Mouse (Mus musculus) G1E (cell line): Measurements from ENCODE around the gene Ddx59. TPM values are rescaled to one million over a fixed set of nuclear protein-coding genes. Genes with fewer than 3 reads are reported as not detected.
A peak's percentile ranks its signal among the peaks of the same experiment; 100 is the strongest.

Experiments used
- ATAC-seq: 2 replicates; pipeline ENCODE4 v1.8.0; 2016; ENCODE audit warnings: mild to moderate bottlenecking; ENCODE audit not compliant: insufficient number of reproducible peaks, poor library complexity, low FRiP score, severe bottlenecking; ENCODE audit errors: extremely low read depth
- DNase-seq: peaks from one replicate; pipeline ENCODE4 v3.0.0; 2012; ENCODE audit warnings: low spot score
- H3K27me3 ChIP-seq: 2 replicates; pipeline ENCODE4 v1.6.1; 2012; ENCODE audit warnings: mild to moderate bottlenecking, low read length, inconsistent platforms; ENCODE audit not compliant: insufficient read depth
- H3K36me3 ChIP-seq: replicated peaks from 2 replicates; pipeline ENCODE3; 2012; ENCODE audit warnings: mild to moderate bottlenecking, inconsistent platforms
- H3K4me1 ChIP-seq: 2 replicates; pipeline ENCODE4 v1.6.1; 2012; ENCODE audit warnings: low read depth, low read length, inconsistent platforms, mixed read lengths; ENCODE audit not compliant: insufficient read depth
- H3K4me3 ChIP-seq: 2 replicates; pipeline ENCODE4 v1.5.1; 2012; ENCODE audit warnings: low read depth, mild to moderate bottlenecking, inconsistent platforms, low read length, moderate library complexity, mixed read lengths
- H3K9me3 ChIP-seq: replicated peaks from 2 replicates; pipeline ENCODE4 v1.6.1; 2012; ENCODE audit warnings: inconsistent platforms
- CTCF ChIP-seq: IDR thresholded peaks from 2 replicates; pipeline ENCODE4 v1.5.1; 2012; ENCODE audit warnings: low read depth, low read length, inconsistent platforms, mixed read lengths
- GATA1 ChIP-seq: IDR thresholded peaks from 2 replicates; pipeline ENCODE4 v1.6.1; 2012; ENCODE audit warnings: borderline replicate concordance, low read length, inconsistent platforms, mixed read lengths
- GATA2 ChIP-seq: IDR thresholded peaks from 2 replicates; pipeline ENCODE4 v1.6.1; 2012; ENCODE audit warnings: low read depth, low read length, inconsistent platforms, borderline replicate concordance
- POLR2AphosphoS5 ChIP-seq: IDR thresholded peaks from 2 replicates; pipeline ENCODE4 v1.6.1; 2012; ENCODE audit warnings: low read depth, low read length, inconsistent platforms; ENCODE audit not compliant: insufficient replicate concordance
- TAL1 ChIP-seq: conservative IDR thresholded peaks from 2 replicates; pipeline ENCODE4 v1.6.1; 2012; ENCODE audit warnings: low read depth, low read length, inconsistent platforms, mixed read lengths
- polyA plus RNA-seq: library from polyadenylated mRNA; stranded (reverse); fragments of >175 nt; gene quantifications from 2 replicates; pipeline ENCODE4 v1.2.3, GENCODE M21; 2012
- total RNA-seq, 2 experiments: library from RNA; stranded (forward) in 1 of 2; stranded (reverse) in 1 of 2; fragments of 200-1000 nt in 1 of 2; fragments of >200 nt in 1 of 2; fragmentation: Nextera tagmentation in 1 of 2; gene quantifications; 2 replicates each; pipeline ENCODE4 v1.2.3; 2014 to 2017

Ddx59 gene
- total and polyA plus RNA-seq, 3 experiments, result 2.7 to 26.8 (median 24.3) TPM

DNA sequence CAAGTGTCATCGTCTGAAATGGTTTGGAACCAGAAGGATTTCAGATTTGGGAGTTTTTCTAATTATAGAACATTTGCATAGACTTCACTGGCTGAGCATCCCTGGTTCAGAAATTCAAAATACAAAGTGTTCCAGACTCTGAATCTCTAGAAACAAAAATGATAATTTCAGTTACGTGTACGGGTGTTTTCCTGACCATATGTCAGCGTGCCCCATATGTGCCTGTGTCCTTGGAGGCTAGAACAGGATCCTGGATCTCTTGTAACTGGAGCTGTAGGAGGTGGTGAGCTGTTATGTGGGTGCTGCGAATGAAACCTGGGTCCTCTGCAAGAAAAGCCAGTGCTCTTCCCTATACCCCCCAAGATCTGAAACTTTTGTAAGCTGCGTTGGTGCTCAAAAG is 3.3 kb downstream of the Ddx59 start:
- TF ChIP-seq CTCF, result no peak
- no peak for TF ChIP-seq POLR2AphosphoS5
- no peak for TF ChIP-seq GATA1
- no peak for TF ChIP-seq TAL1
- no peak for TF ChIP-seq GATA2
- Histone ChIP-seq H3K9me3 (no peaks in the 10 kb centered on the region), H3K36me3 (peaks cover 32% of the 10 kb centered on the region), H3K27me3 (no peaks in the 10 kb centered on the region), H3K4me1 (peaks cover 9% of the 10 kb centered on the region), H3K4me3 (no peak overlapping the region)
- ATAC-seq, result no peak
- no peak for DNase-seq

DNA sequence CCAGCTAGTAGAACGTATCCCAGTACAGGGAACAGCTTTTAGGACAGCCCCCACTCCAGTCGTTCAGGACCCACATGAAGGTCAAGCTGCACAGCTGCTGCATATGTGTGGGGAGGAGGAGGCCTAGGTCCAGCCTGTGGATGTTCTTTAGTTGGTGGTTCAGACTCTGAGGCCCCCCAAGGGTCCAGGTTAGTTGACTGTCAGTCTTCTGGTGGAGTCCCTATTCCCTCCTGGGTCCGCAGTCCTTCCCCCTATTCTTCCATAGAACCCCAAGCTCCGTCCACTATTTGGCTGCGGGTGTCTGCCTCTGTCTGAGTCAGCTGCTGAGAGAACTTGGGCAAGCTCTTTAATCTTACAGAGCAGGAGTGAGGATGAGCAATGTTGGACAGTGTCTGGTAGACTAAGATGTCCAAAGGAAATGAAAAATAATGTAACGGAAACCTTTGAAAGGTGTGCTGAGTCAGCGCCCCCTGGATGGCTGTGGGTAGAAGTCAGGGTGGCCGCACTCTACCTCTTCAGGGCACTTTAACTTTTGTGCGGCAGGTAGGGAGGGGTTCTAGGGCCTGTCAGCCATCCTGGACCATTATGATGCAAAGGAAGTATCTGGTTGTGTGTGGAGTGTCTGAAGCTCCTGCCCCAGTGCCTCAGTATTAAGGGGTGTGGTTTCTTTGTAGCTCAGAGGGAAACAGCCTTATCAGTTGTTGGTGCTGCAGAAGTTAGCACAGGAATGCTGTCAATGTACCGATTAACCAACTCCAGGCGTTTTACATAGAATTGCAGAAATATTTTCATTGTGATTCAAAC is 12.3 kb downstream of the Ddx59 start:
- H3K27me3 ChIP-seq, result no peaks in the 10 kb centered on the region
- no peaks in the 10 kb centered on the region for H3K9me3 ChIP-seq
- H3K4me3 ChIP-seq, result peak overlapping the region; percentile 50; the same call in 1 of the 2 replicates
- DNase-seq (peak; percentile 40), ATAC-seq (peak; percentile 57)
- H3K4me1 ChIP-seq, result peaks cover 40% of the 10 kb centered on the region
- TF ChIP-seq POLR2AphosphoS5 (no peak), TAL1 (no peak), GATA2 (no peak), GATA1 (no peak), CTCF (no peak)
- peaks cover 30% of the 10 kb centered on the region for H3K36me3 ChIP-seq

DNA sequence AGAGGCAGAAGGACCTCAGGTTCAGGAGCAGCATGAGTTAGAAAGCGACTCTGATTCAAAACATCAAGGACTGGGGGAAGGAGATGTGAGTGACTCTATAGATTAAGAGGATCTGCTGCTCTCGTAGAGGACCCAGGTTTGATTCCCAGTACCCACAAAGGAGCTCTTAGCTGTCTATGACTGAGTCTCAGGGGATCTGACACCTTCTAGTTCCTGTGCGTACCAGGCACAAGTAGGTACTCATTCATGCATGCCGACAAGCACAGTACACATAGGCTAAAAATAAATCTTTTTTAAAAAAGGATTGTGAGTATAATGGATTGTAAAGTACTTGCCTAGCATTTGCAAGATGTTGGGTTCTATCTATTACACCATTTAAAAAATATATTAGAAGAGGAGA is 13.9 kb downstream of the Ddx59 start:
- TF ChIP-seq GATA1, result no peak
- TF ChIP-seq POLR2AphosphoS5, result no peak
- TF ChIP-seq TAL1, result no peak
- no peak for TF ChIP-seq CTCF
- no peak for TF ChIP-seq GATA2
- H3K4me3 ChIP-seq, result no peak overlapping the region
- H3K36me3 ChIP-seq, result peaks cover 32% of the 10 kb centered on the region
- ATAC-seq (no peak), DNase-seq (no peak)
- H3K9me3 ChIP-seq, result no peaks in the 10 kb centered on the region
- H3K4me1 ChIP-seq, result peaks cover 40% of the 10 kb centered on the region
- H3K27me3 ChIP-seq, result no peaks in the 10 kb centered on the region

DNA sequence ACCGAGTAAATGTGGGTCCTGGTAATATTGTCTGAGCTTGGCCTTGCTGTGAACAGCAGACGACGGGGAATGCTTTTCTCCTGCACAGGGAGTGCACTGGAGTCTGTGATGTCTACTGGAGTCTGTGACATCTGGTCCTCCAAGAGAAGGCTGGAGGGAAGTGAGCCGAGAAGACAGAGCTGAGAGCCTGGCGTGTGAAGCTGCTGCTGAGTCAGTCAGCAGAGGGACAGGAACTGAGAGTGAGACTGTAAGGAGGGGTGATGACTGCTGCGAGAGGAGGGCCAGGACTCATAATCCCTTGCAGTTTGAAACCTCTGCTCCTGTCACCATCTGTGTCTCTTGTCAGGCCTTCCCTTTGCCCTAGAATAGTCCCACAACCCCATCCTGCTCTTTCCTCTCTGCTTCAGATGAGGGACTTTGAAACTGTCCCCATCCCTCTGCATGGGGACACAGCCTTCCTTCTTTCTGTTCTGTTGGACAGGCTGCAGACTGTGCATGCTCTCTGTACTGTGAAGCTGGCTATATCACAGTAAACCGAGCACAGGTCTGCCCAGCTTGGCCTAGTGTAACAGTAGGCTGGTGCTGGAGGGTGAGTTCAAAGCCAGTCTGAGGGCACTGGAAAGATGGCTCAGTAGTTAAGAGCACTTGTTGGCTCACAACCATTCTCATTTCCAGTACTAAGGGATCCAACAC is 15.2 kb downstream of the Ddx59 start:
- DNase-seq, result peak; percentile 28
- peaks cover 31% of the 10 kb centered on the region for H3K36me3 ChIP-seq
- ATAC-seq, result peak; percentile 58

DNA sequence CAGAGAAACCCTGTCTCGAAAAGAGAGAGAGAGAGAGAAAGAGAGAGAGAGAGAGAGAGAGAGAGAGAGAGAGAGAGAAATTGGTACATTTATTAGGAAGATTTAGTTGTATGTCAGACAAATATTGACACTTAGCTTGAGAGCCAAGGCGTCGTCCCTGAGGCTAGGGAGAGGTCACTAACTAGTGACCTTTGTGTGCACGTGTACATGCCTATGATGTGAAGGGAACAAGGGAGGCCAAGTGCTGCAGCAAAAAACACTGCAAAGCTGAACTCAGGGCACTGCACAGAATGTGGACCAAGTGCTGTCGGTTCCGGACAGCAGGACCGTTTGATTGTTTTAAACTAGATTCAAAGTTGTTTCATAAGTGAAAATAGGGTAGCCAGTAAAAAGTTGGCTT is 25.7 kb downstream of the Ddx59 start:
- Histone ChIP-seq H3K27me3 (peaks cover 3% of the 10 kb centered on the region; the same call in 1 of the 2 replicates), H3K9me3 (no peaks in the 10 kb centered on the region), H3K36me3 (peaks cover 9% of the 10 kb centered on the region), H3K4me1 (peaks cover 12% of the 10 kb centered on the region), H3K4me3 (no peak overlapping the region)
- TF ChIP-seq CTCF (no peak), TAL1 (no peak), GATA1 (no peak), POLR2AphosphoS5 (no peak), GATA2 (no peak)
- DNase-seq (no peak), ATAC-seq (no peak)

More for the DNA sequence above, 15.2 kb downstream of the Ddx59 start:
- peaks cover 40% of the 10 kb centered on the region for H3K4me1 ChIP-seq
- TF ChIP-seq CTCF (no peak), GATA2 (no peak), POLR2AphosphoS5 (no peak), GATA1 (no peak), TAL1 (no peak)
- H3K4me3 ChIP-seq, result no peak overlapping the region
- H3K27me3 ChIP-seq, result no peaks in the 10 kb centered on the region
- no peaks in the 10 kb centered on the region for H3K9me3 ChIP-seq

DNA sequence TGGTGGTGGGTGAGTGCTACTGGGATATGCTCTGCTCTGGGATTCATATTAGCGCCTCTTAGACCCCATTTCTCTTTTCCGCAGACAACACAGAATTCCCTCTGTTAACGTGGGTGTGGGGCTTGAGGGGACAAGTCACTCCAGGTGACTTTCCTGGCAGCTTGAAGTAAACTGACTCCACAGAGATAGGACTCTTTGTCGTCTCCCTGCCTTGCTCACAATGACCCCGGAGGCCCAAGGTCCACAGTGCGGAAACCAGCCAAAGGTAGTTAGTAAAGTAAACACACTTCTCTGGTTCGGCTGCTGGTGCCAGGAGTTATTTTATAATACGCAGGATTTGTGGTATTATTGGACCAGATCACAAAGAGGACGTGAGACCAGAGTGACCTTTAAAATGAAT is 27.7 kb downstream of the Ddx59 start:
- TF ChIP-seq CTCF (no peak), GATA1 (no peak), POLR2AphosphoS5 (no peak), TAL1 (no peak), GATA2 (no peak)
- H3K4me1 ChIP-seq, result peaks cover 12% of the 10 kb centered on the region

More for the DNA sequence above, 27.7 kb downstream of the Ddx59 start:
- Histone ChIP-seq H3K4me3 (no peak overlapping the region), H3K9me3 (no peaks in the 10 kb centered on the region), H3K27me3 (peaks cover 5% of the 10 kb centered on the region; the same call in 1 of the 2 replicates), H3K36me3 (peaks cover 7% of the 10 kb centered on the region)
- ATAC-seq (no peak), DNase-seq (no peak)
